Mouse (Mus musculus) macrophage (primary cell): ENCODE data around the gene Tyk2. TPM values are rescaled to one million over a fixed set of nuclear protein-coding genes. Genes with fewer than 3 reads are reported as not detected.

Experiments
- H3K27ac ChIP-seq: fragments of 350-480 bp; formaldehyde crosslinking; 2 replicates; pipeline ENCODE4 v1.9.0; 2021
- H3K36me3 ChIP-seq: fragments of 350-480 bp; formaldehyde crosslinking; 2 replicates; pipeline ENCODE4 v1.9.0; 2021; ENCODE audit errors: inconsistent target
- H3K4me3 ChIP-seq: fragments of 350-480 bp; formaldehyde crosslinking; 2 replicates; pipeline ENCODE4 v1.9.0; 2021; ENCODE audit errors: inconsistent target
- H3K79me2 ChIP-seq: fragments of 350-480 bp; formaldehyde crosslinking; 2 replicates; pipeline ENCODE4 v1.9.0; 2021; ENCODE audit errors: inconsistent target
- WGBS: methylation state at CpG from one replicate; pipeline ENCODE4 v1.1.7; 2026; ENCODE audit warnings: inconsistent platforms; ENCODE audit not compliant: missing documents; 5-methylcytosine and 5-hydroxymethylcytosine counted together
- polyA plus RNA-seq: library from polyadenylated mRNA; stranded (reverse); fragments of 250-400 nt; gene quantifications from 3 replicates; pipeline ENCODE4 v1.2.4, GENCODE M21; 2018; ENCODE audit warnings: inconsistent platforms

The Tyk2 gene
- polyA plus RNA-seq, 1 experiment from 2014 or later = 22.8 TPM

- Histone ChIP-seq H3K4me3 (no peak overlapping the region), H3K79me2 (no peaks in the 10 kb centered on the region), H3K36me3 (peaks cover 82% of the 10 kb centered on the region), H3K27ac (no peak overlapping the region)
- 100% methylated on average over 6 of the region's 6 CpGs for WGBS
Observed at GRCm38 (mm10) chr9:21113751-21114150, 17.3 kb downstream of the Tyk2 start.

- WGBS = 95% methylated on average over 23 of the region's 23 CpGs
- Histone ChIP-seq H3K27ac (no peak overlapping the region), H3K36me3 (peaks cover 78% of the 10 kb centered on the region), H3K4me3 (no peak overlapping the region), H3K79me2 (no peaks in the 10 kb centered on the region)
Observed at GRCm38 (mm10) chr9:21107607-21108237, 23.3 kb downstream of the Tyk2 start.

DNA sequence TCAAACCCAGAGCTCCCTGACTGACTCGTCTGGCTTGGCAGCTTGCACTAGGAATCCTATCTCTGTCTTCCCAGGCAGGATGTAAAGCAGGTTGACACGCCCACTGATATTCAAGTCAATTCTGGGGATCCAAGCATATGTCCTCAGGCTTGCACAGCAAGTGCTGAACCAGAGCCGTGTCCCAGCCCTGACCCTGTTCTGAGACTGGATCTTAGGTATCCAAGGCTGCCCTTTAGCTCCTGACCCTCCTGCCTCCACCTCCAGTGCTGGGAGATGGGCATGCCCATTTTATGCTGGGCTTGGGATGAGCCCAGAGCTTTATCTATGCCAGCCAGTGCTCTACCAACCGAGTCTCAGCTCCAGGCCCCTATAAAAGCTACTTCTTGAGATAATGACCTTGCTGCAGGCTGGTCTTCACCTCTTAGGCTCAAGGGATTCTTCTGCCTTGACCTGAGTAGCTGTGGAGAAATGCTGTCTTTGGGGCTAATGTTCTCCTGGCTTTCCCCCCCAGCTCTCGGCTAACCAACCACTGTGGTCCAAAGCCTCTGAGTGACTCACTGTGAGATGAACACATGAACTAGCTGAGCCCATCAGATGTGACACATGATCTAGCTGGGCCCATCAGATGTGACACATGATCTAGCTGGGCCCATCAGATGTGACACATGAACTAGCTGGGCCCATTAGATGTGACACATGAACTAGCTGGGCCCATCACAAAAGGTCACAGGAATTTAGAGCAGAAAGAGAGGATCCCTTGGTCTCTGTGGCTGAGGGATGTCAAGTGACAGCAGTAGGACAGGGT, 25.1 kb downstream of the Tyk2 start:
- H3K27ac ChIP-seq = no peak overlapping the region
- WGBS = 88% methylated on average over 5 of the region's 5 CpGs
- H3K36me3 ChIP-seq = peaks cover 68% of the 10 kb centered on the region
- no peak overlapping the region for H3K4me3 ChIP-seq
- no peaks in the 10 kb centered on the region for H3K79me2 ChIP-seq

GRCm38 (mm10) chr9:21104814-21105213, 26.2 kb downstream of the Tyk2 start:
- peaks cover 56% of the 10 kb centered on the region for H3K36me3 ChIP-seq
- WGBS = 90% methylated on average over 6 of the region's 6 CpGs
- H3K4me3 ChIP-seq = no peak overlapping the region
- H3K79me2 ChIP-seq = no peaks in the 10 kb centered on the region
- H3K27ac ChIP-seq = no peak overlapping the region

- H3K79me2 ChIP-seq = no peaks in the 10 kb centered on the region
Observed at GRCm38 (mm10) chr9:21102076-21102475, 29.0 kb downstream of the Tyk2 start.

DNA sequence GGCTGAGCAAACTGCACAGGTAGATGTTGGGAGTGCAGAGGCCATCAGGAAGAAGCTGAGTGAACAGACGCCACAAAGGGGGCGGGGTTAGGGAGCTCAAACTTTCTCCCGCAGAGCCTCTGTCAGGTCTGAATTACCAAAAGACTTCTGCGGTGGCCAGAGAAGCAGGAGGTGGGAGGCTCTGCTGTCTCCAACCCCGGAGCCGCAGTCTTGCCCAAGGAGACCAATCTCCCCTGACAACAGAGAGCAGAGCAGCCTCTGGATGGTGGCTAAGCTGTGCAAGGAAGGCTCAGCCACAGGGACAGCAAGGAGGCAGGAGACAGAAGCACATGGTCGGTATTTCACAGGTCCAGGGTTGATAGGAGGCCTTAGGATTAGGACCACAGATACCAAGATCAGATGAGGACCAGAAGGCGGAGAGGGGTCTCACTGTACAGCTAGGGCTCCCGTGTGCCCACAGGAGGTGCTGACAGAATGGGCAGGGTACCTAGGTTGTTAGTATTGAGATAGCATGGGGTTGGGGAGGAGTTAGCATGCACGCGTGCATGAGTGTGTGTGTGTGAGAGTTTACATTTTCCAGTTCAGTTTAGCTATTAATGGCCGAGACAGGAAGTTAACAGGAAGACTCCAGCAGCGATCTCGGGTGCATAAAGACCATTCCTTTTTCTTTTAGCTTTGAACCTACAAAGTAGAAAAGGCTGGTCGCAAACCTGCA, 30.4 kb downstream of the Tyk2 start:
- Histone ChIP-seq H3K36me3 (peaks cover 16% of the 10 kb centered on the region), H3K27ac (0 out of 2 replicates have a peak overlapping the region, but pooled peaks have one; percentile 5), H3K4me3 (no peak overlapping the region), H3K79me2 (no peaks in the 10 kb centered on the region)
- WGBS = 17% methylated on average over 15 of the region's 15 CpGs

More at GRCm38 (mm10) chr9:21102076-21102475, 29.0 kb downstream of the Tyk2 start:
- H3K27ac ChIP-seq = no peak overlapping the region
- H3K4me3 ChIP-seq = no peak overlapping the region
- WGBS = 100% methylated on average over 2 of the region's 2 CpGs
- H3K36me3 ChIP-seq = peaks cover 31% of the 10 kb centered on the region

GRCm38 (mm10) chr9:21097793-21098192, 33.2 kb downstream of the Tyk2 start:
- Histone ChIP-seq H3K36me3 (no peaks in the 10 kb centered on the region), H3K79me2 (no peaks in the 10 kb centered on the region), H3K4me3 (no peak overlapping the region), H3K27ac (no peak overlapping the region)
- WGBS = 68% methylated on average over 8 of the region's 8 CpGs

DNA sequence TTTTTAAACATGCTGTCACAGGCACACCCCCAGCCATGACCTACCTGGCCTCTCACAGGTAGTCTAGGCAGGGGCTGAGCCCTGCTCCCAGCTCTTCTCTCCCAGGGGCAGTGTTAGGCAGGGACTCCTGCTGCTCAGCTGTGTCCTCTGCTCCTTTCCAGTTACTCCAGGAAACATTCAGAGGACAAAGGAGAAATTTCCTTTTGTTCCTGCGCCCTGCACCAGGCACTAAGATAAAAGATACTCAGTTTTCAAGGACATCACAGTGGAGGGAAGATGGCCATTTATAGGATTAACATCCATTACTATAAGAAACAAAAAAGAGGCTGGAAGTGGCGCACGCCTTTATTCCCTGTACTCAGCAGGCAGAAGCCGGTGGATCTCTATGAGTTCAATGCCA, 35.1 kb downstream of the Tyk2 start:
- Histone ChIP-seq H3K4me3 (no peak overlapping the region), H3K79me2 (peaks cover 8% of the 10 kb centered on the region), H3K27ac (no peak overlapping the region), H3K36me3 (no peaks in the 10 kb centered on the region)
- WGBS = 94% methylated on average over 4 of the region's 4 CpGs

GRCm38 (mm10) chr9:21093423-21093822, 37.6 kb downstream of the Tyk2 start:
- 93% methylated on average over 9 of the region's 9 CpGs for WGBS
- 0 out of 2 replicates have a peak, but pooled peaks cover 12% of the 10 kb centered on the region for H3K36me3 ChIP-seq
- H3K27ac ChIP-seq = no peak overlapping the region
- H3K79me2 ChIP-seq = peaks cover 33% of the 10 kb centered on the region
- H3K4me3 ChIP-seq = no peak overlapping the region

DNA sequence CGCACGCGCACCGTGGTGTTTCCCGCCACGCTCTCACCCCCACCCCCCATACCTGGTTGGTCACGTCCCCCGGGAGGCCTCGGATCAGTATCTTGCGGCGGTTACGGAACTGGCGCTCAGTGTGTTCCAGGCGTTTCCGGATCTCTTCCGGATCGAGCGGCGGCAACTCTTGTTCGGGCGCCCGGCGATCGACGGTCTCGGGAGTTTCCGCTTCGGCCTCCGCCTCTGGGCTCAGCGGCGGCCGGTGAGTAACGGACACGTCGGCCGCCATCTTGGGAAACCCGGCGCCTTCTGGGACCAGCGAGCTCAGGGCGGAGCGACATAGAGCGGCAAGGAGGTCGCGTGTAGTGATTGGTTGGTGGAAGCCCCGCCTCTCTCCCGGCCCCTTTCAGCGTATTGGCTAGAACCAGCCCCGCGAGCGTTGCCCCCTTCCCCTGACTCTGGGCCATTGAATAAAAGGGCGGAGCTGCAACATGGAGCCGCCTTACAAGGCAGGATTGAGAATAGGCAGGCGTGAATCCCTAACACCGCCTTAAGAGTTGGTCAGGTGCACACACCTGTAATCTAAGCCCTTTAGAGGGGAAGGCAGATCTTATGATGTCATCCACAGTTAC, 39.2 kb downstream of the Tyk2 start, which contains the start of the genes Gm38431 and Raver1:
Gm38431 (minus strand) TSS at position 291 of the 614 bp plus-strand sequence.
Raver1 (minus strand) TSS at position 302 of the 614 bp plus-strand sequence.
- peak within 1 kb of the TSS; percentile 48 for H3K27ac ChIP-seq
- 0% methylated on average over 51 of the region's 54 CpGs for WGBS
- peaks cover 23% of the 10 kb centered on the region; the same call in 1 of the 2 replicates for H3K36me3 ChIP-seq
- H3K79me2 ChIP-seq = peaks cover 49% of the 10 kb centered on the region
- H3K4me3 ChIP-seq = peak within 1 kb of the TSS; percentile 86

GRCm38 (mm10) chr9:21090972-21091706, 39.9 kb downstream of the Tyk2 start:
- WGBS = 2% methylated on average over 22 of the region's 24 CpGs
- Histone ChIP-seq H3K4me3 (peak overlapping the region; percentile 86), H3K27ac (peak overlapping the region; percentile 48), H3K79me2 (peaks cover 56% of the 10 kb centered on the region), H3K36me3 (peaks cover 30% of the 10 kb centered on the region; the same call in 1 of the 2 replicates)

DNA sequence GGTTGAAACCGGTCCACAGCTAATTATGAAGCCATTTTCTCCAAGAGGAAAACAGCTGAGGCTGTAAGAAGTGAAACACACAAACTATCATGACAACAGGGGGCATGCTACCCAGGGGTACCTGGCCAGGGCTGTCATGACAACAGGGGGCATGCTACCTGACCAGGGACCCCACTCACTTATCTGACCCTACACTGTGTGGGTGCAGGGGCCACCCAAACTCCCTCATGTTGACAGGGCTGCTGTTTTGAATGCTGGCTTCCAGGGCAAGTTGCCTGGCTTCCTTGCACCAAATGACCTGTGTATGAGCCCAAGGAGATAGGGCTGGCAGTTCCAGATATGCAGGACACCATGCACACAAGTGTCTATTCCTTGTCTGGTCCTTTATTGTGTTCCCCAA, 40.5 kb downstream of the Tyk2 start:
- H3K79me2 ChIP-seq = peaks cover 62% of the 10 kb centered on the region
- H3K27ac ChIP-seq = no peak overlapping the region
- peak overlapping the region; percentile 86 for H3K4me3 ChIP-seq
- 100% methylated on average over 1 of the region's 1 CpGs for WGBS
- peaks cover 36% of the 10 kb centered on the region; the same call in 1 of the 2 replicates for H3K36me3 ChIP-seq

DNA sequence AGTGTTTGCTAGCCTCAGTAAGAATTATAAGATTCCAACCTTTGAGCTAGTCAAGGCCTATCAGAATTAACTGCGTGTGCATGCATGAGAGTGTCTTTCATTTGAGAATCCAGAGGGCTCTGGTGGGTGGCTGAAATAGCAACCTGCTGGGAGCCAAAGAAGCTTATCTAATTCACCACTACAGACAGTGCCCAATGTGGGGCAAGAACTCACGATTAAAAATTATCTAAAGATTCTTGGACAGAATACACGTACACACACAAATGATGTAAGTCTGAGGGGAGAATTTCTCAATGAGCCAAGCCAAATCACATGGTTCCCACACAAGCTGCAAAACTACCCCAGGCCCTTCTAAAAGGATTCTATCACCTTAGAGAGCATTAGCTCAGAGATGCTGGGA, 47.7 kb downstream of the Tyk2 start:
- Histone ChIP-seq H3K79me2 (peaks cover 73% of the 10 kb centered on the region), H3K36me3 (peaks cover 89% of the 10 kb centered on the region), H3K27ac (no peak overlapping the region), H3K4me3 (no peak overlapping the region)
- 98% methylated on average over 3 of the region's 3 CpGs for WGBS

GRCm38 (mm10) chr9:21081127-21081526, 49.9 kb downstream of the Tyk2 start:
- peaks cover 93% of the 10 kb centered on the region for H3K36me3 ChIP-seq
- peaks cover 51% of the 10 kb centered on the region for H3K79me2 ChIP-seq
- WGBS = 93% methylated on average over 9 of the region's 9 CpGs
- no peak overlapping the region for H3K4me3 ChIP-seq
- no peak overlapping the region for H3K27ac ChIP-seq
